Mouse (Mus musculus): ENCODE measurements around the gene Adgrl3. TPM values are rescaled to one million over a fixed set of nuclear protein-coding genes. Genes with fewer than 3 reads are reported as not detected.

The Adgrl3 gene
- polyA plus RNA-seq, 1 experiment from 2014 or later = 5.5 TPM

DNA sequence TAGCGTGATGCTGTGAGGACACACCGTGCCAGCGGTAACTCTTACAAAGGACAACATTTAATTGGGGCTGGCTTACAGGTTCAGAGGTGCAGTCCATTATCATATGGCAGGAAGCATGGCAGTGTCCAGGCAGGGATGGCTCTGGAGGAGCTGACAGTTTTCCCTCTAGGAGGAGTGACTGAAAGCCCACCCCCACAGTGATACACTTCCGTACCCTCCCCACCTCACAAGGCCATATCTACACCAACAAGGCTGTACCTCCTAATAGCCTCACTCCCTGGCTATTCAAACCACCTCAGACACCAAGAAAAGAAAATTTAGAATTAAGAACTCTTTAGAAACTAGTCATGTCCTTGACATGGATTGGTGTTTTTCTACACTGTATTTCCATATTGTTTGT is 583.0 kb downstream of the Adgrl3 start:
- DNase-seq (ENCODE audit: low spot score) = no peak
- ATAC-seq (ENCODE audit: low FRiP score, low TSS enrichment) = no peak
- TF ChIP-seq CTCF (IDR thresholded peaks at IDR 0.05; ENCODE audit: low read depth) = no peak
- TF ChIP-seq EP300 (optimal IDR thresholded peaks at IDR 0.05) = no peak
- Histone ChIP-seq H3K9me3 (ENCODE audit: control insufficient read depth, low read length) (no peaks in the 10 kb centered on the region), H3K36me3 (ENCODE audit: control insufficient read depth, insufficient read depth, low read length) (no peaks in the 10 kb centered on the region), H3K4me3 (ENCODE audit: low read depth, low read length) (no peak overlapping the region), H3K9ac (ENCODE audit: low read length) (no peak overlapping the region), H3K4me1 (replicated peaks; ENCODE audit: control insufficient read depth, insufficient read depth) (no peaks in the 10 kb centered on the region), H3K4me2 (replicated peaks; ENCODE audit: low read depth) (no peak overlapping the region), H3K27ac (replicated peaks) (no peak overlapping the region), H3K27me3 (ENCODE audit: control insufficient read depth, insufficient read depth, low read length) (no peaks in the 10 kb centered on the region)
- WGBS = over 99% methylated on average over 4 of the region's 4 CpGs

GRCm38 (mm10) chr5:81605646-81606045 is 585.7 kb downstream of the Adgrl3 start:
- no peaks in the 10 kb centered on the region for H3K27me3 ChIP-seq (ENCODE audit: control insufficient read depth, insufficient read depth, low read length)
- 42% methylated on average over 1 of the region's 1 CpGs for WGBS
- no peaks in the 10 kb centered on the region for H3K4me1 ChIP-seq (replicated peaks; ENCODE audit: control insufficient read depth, insufficient read depth)
- H3K36me3 ChIP-seq (ENCODE audit: control insufficient read depth, insufficient read depth, low read length) = no peaks in the 10 kb centered on the region
- no peak overlapping the region for H3K27ac ChIP-seq (replicated peaks)
- no peaks in the 10 kb centered on the region for H3K9me3 ChIP-seq (ENCODE audit: control insufficient read depth, low read length)
- H3K4me3 ChIP-seq (ENCODE audit: low read depth, low read length) = no peak overlapping the region
- H3K9ac ChIP-seq (ENCODE audit: low read length) = no peak overlapping the region
- DNase-seq (ENCODE audit: low spot score) = no peak
- no peak for ATAC-seq (ENCODE audit: low FRiP score, low TSS enrichment)
- no peak overlapping the region for H3K4me2 ChIP-seq (replicated peaks; ENCODE audit: low read depth)
- TF ChIP-seq EP300 (optimal IDR thresholded peaks at IDR 0.05) = no peak
- no peak for TF ChIP-seq CTCF (IDR thresholded peaks at IDR 0.05; ENCODE audit: low read depth)

DNA sequence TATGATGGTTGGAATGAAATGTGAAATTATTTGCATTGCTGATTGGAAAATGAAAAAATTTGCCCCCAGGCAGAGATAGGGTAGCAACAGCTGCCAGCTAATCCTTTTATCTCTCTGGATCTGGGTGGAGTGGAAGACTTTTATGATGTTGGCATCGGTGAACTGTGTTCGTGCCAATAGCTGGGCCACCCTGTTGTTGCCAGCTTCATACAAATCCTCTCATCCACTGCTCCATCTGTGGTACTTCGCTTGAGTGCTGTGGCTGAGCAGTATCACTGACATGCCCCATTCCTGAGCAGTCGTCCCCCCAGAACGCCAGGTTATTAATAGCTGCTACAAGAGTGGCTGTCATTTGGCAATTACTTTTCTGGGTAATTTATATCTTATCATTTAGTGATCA is 590.3 kb downstream of the Adgrl3 start:
- DNase-seq (ENCODE audit: low spot score) = no peak
- no peaks in the 10 kb centered on the region for H3K27me3 ChIP-seq (ENCODE audit: control insufficient read depth, insufficient read depth, low read length)
- H3K36me3 ChIP-seq (ENCODE audit: control insufficient read depth, insufficient read depth, low read length) = no peaks in the 10 kb centered on the region
- TF ChIP-seq EP300 (optimal IDR thresholded peaks at IDR 0.05) = no peak
- TF ChIP-seq CTCF (IDR thresholded peaks at IDR 0.05; ENCODE audit: low read depth) = no peak
- H3K4me3 ChIP-seq (ENCODE audit: low read depth, low read length) = no peak overlapping the region
- ATAC-seq (ENCODE audit: low FRiP score, low TSS enrichment) = no peak
- 53% methylated on average over 5 of the region's 5 CpGs for WGBS
- H3K27ac ChIP-seq (replicated peaks) = no peak overlapping the region
- no peaks in the 10 kb centered on the region for H3K9me3 ChIP-seq (ENCODE audit: control insufficient read depth, low read length)
- H3K9ac ChIP-seq (ENCODE audit: low read length) = no peak overlapping the region
- H3K4me1 ChIP-seq (replicated peaks; ENCODE audit: control insufficient read depth, insufficient read depth) = no peaks in the 10 kb centered on the region
- H3K4me2 ChIP-seq (replicated peaks; ENCODE audit: low read depth) = no peak overlapping the region

- no peak for ATAC-seq (ENCODE audit: low FRiP score, low TSS enrichment)
- 44% methylated on average over 4 of the region's 4 CpGs for WGBS
- H3K4me1 ChIP-seq (replicated peaks; ENCODE audit: control insufficient read depth, insufficient read depth) = no peaks in the 10 kb centered on the region
- H3K9ac ChIP-seq (ENCODE audit: low read length) = no peak overlapping the region
- no peak for DNase-seq (ENCODE audit: low spot score)
- H3K9me3 ChIP-seq (ENCODE audit: control insufficient read depth, low read length) = no peaks in the 10 kb centered on the region
- TF ChIP-seq CTCF (IDR thresholded peaks at IDR 0.05; ENCODE audit: low read depth) = no peak
- H3K27ac ChIP-seq (replicated peaks) = no peak overlapping the region
- no peak overlapping the region for H3K4me3 ChIP-seq (ENCODE audit: low read depth, low read length)
- H3K27me3 ChIP-seq (ENCODE audit: control insufficient read depth, insufficient read depth, low read length) = no peaks in the 10 kb centered on the region
- no peaks in the 10 kb centered on the region for H3K36me3 ChIP-seq (ENCODE audit: control insufficient read depth, insufficient read depth, low read length)
- no peak overlapping the region for H3K4me2 ChIP-seq (replicated peaks; ENCODE audit: low read depth)
Observed at GRCm38 (mm10) chr5:81614674-81615073, 594.7 kb downstream of the Adgrl3 start.

DNA sequence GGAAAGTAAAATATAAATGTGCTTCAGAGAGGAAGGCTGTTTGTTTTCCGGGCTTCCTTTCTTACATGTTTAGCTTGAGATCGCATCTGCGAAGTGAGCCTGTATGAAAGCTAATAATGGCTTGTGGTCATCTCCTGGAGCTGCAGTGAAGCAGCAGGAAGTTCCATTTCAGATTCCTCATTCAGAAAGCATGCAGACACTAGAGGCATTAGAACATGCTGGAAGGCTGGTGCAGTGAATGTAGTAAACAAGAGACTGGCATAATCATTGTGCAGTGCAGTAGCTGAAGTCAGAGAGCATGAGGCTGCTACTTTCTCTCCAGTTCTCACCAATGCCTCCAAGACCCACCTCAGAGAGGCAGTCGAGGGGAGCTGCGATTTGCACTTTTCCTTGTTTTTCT is 601.2 kb downstream of the Adgrl3 start:
- no peaks in the 10 kb centered on the region for H3K27me3 ChIP-seq (ENCODE audit: control insufficient read depth, insufficient read depth, low read length)
- ATAC-seq (ENCODE audit: low FRiP score, low TSS enrichment) (no peak), DNase-seq (ENCODE audit: low spot score) (no peak)
- no peak for TF ChIP-seq EP300 (optimal IDR thresholded peaks at IDR 0.05)
- no peak for TF ChIP-seq CTCF (IDR thresholded peaks at IDR 0.05; ENCODE audit: low read depth)
- H3K4me2 ChIP-seq (replicated peaks; ENCODE audit: low read depth) = no peak overlapping the region
- no peak overlapping the region for H3K4me3 ChIP-seq (ENCODE audit: low read depth, low read length)
- no peaks in the 10 kb centered on the region for H3K4me1 ChIP-seq (replicated peaks; ENCODE audit: control insufficient read depth, insufficient read depth)
- H3K9me3 ChIP-seq (ENCODE audit: control insufficient read depth, low read length) = no peaks in the 10 kb centered on the region
- H3K27ac ChIP-seq (replicated peaks) = no peak overlapping the region
- H3K36me3 ChIP-seq (ENCODE audit: control insufficient read depth, insufficient read depth, low read length) = no peaks in the 10 kb centered on the region
- H3K9ac ChIP-seq (ENCODE audit: low read length) = no peak overlapping the region
- WGBS = 73% methylated on average over 5 of the region's 5 CpGs

DNA sequence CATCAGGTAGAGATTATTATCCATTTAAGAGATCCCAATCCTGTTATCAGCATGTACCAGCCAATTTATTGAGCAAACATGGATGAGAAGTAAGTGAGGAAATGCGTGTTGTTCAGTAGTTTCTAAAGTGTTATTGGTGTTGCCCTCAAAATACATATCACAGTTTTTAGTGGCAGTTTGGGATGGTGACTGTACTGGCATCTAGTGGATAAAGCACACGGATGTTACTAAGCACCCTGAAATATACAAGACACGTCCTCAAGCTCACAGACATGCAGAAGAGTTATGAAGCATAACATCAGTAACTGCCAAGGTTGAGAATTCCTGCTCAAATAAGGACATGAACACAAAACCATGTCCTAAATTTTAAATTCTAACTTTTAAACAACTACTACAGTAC is 601.8 kb downstream of the Adgrl3 start:
- TF ChIP-seq CTCF (IDR thresholded peaks at IDR 0.05; ENCODE audit: low read depth) = no peak; the same call in 1 of the 2 replicates
- TF ChIP-seq EP300 (optimal IDR thresholded peaks at IDR 0.05) = no peak
- H3K9ac ChIP-seq (ENCODE audit: low read length) = no peak overlapping the region
- no peaks in the 10 kb centered on the region for H3K4me1 ChIP-seq (replicated peaks; ENCODE audit: control insufficient read depth, insufficient read depth)
- no peak for ATAC-seq (ENCODE audit: low FRiP score, low TSS enrichment)
- no peaks in the 10 kb centered on the region for H3K9me3 ChIP-seq (ENCODE audit: control insufficient read depth, low read length)
- no peaks in the 10 kb centered on the region for H3K27me3 ChIP-seq (ENCODE audit: control insufficient read depth, insufficient read depth, low read length)
- WGBS = 52% methylated on average over 3 of the region's 3 CpGs
- no peak overlapping the region for H3K4me2 ChIP-seq (replicated peaks; ENCODE audit: low read depth)
- no peak overlapping the region for H3K4me3 ChIP-seq (ENCODE audit: low read depth, low read length)
- H3K27ac ChIP-seq (replicated peaks) = no peak overlapping the region
- no peaks in the 10 kb centered on the region for H3K36me3 ChIP-seq (ENCODE audit: control insufficient read depth, insufficient read depth, low read length)
- no peak for DNase-seq (ENCODE audit: low spot score)

Measured in stomach, postnatal 0 days (tissue).